Mouse (Mus musculus) megakaryocyte, embryonic 14.5 days (primary cell): ENCODE data around the gene Ndufb4. TPM values are rescaled to one million over a fixed set of nuclear protein-coding genes. Genes with fewer than 3 reads are reported as not detected.

ENCODE experiments used
- H3K27me3 ChIP-seq: replicated peaks from 2 replicates; pipeline ENCODE3; 2012; ENCODE audit warnings: inconsistent platforms
- H3K36me3 ChIP-seq: replicated peaks from 2 replicates; pipeline ENCODE3; 2012; ENCODE audit warnings: low read length, inconsistent platforms, mixed read lengths
- H3K4me1 ChIP-seq: 2 replicates; pipeline ENCODE4 v1.6.1; 2012; ENCODE audit warnings: inconsistent platforms
- H3K4me3 ChIP-seq: replicated peaks from 2 replicates; pipeline ENCODE3; 2012; ENCODE audit warnings: moderate library complexity, mild to moderate bottlenecking, inconsistent platforms
- H3K9me3 ChIP-seq: 2 replicates; pipeline ENCODE4 v1.6.1; 2012; ENCODE audit warnings: inconsistent platforms
- FLI1 ChIP-seq: IDR thresholded peaks from 2 replicates; pipeline ENCODE4 v1.6.1; 2012; ENCODE audit warnings: low read length, inconsistent platforms, mixed read lengths
- GATA1 ChIP-seq: IDR thresholded peaks from 3 replicates; pipeline ENCODE4 v1.6.1; 2012; ENCODE audit warnings: mixed read lengths, low read length, inconsistent platforms, borderline replicate concordance
- polyA plus RNA-seq: library from polyadenylated mRNA; stranded (reverse); fragments of >175 nt; gene quantifications from 2 replicates; pipeline ENCODE4 v1.2.3, GENCODE M21; 2012; ENCODE audit warnings: low replicate concordance; ENCODE audit not compliant: insufficient read depth

The Ndufb4 gene
- polyA plus RNA-seq, 1 experiment, result 34.3 TPM

DNA sequence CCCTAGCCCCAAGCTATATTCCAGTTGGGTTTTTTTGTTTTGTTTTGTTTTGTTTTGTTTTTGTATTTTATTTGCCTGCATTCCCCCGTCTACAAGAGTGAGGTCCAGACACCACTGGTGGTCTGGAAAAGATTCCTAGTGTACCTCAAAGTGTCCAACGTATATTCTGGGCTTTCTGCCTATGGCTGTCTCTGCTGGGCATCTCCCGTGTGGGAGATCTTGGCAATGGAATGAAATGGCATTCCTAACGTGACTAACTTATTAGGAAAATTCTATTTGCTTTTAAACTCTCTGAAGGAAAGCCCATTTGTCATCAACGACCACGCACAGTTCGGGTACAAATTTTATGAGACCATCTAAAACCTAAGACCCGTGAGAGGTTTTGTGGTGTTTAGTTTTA, 38.8 kb downstream of the Ndufb4 start:
- H3K36me3 ChIP-seq, result no peaks in the 10 kb centered on the region
- TF ChIP-seq GATA1, result no peak
- TF ChIP-seq FLI1, result no peak
- H3K27me3 ChIP-seq, result no peaks in the 10 kb centered on the region
- H3K4me1 ChIP-seq, result no peaks in the 10 kb centered on the region
- H3K9me3 ChIP-seq, result peaks cover 16% of the 10 kb centered on the region; the same call in 1 of the 2 replicates
- H3K4me3 ChIP-seq, result no peak overlapping the region

- Histone ChIP-seq H3K4me3 (no peak overlapping the region), H3K27me3 (peaks cover 2% of the 10 kb centered on the region), H3K9me3 (peaks cover 16% of the 10 kb centered on the region; the same call in 1 of the 2 replicates), H3K4me1 (no peaks in the 10 kb centered on the region), H3K36me3 (no peaks in the 10 kb centered on the region)
- TF ChIP-seq GATA1, result no peak
- no peak for TF ChIP-seq FLI1
Observed at GRCm38 (mm10) chr16:37614540-37614939, 39.7 kb downstream of the Ndufb4 start.

- TF ChIP-seq FLI1, result no peak
- TF ChIP-seq GATA1, result no peak
- no peaks in the 10 kb centered on the region for H3K4me1 ChIP-seq
- peaks cover 16% of the 10 kb centered on the region; the same call in 1 of the 2 replicates for H3K9me3 ChIP-seq
- H3K27me3 ChIP-seq, result peaks cover 2% of the 10 kb centered on the region
- H3K36me3 ChIP-seq, result no peaks in the 10 kb centered on the region
- H3K4me3 ChIP-seq, result no peak overlapping the region
Observed at GRCm38 (mm10) chr16:37612013-37612412, 42.2 kb downstream of the Ndufb4 start.

DNA sequence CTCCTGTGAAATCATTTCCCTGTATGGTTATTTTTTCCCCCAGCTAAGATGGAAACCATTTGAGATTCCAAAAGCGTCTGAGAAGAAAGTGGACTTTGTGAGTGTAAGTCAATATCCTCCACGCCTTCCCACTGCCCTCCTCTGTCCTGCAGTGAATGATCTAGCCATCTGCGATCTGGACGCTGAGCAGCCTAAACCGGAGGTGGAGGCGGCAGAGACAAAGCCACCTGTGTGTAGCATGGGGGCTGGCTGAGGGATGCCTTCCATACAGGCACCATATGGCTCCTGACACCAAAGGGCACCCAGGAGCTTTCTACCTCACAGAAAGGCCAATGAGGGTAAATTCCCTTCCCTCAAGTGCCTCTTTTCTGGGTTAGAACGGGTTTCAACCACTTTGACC, 43.2 kb downstream of the Ndufb4 start:
- Histone ChIP-seq H3K4me1 (no peaks in the 10 kb centered on the region), H3K27me3 (peaks cover 2% of the 10 kb centered on the region), H3K36me3 (no peaks in the 10 kb centered on the region), H3K9me3 (peaks cover 16% of the 10 kb centered on the region; the same call in 1 of the 2 replicates), H3K4me3 (no peak overlapping the region)
- TF ChIP-seq GATA1, result no peak
- TF ChIP-seq FLI1, result no peak

DNA sequence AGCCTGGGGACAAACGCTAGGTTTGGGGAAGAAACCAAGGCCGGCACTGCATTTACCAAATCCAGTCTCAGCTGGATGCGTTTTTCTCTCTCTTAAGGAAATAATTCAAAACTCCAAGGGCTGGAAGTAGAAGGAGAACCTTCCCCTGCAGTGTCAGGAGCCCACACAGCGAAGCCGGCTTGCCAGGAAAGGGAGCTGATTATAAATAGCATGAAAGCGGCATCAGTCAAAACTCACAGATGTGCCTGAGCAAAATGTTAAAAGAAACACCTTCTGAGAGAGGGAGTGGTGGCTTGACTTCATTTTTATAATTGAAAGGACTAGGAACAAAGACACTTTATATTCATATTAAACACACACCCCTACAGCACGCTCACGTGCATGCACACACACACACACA, 43.9 kb downstream of the Ndufb4 start:
- peaks cover 16% of the 10 kb centered on the region; the same call in 1 of the 2 replicates for H3K9me3 ChIP-seq
- peaks cover 2% of the 10 kb centered on the region for H3K27me3 ChIP-seq
- no peaks in the 10 kb centered on the region for H3K4me1 ChIP-seq
- no peak overlapping the region for H3K4me3 ChIP-seq
- no peaks in the 10 kb centered on the region for H3K36me3 ChIP-seq
- no peak for TF ChIP-seq FLI1
- TF ChIP-seq GATA1, result no peak

- no peak overlapping the region for H3K4me3 ChIP-seq
- no peaks in the 10 kb centered on the region for H3K27me3 ChIP-seq
- no peaks in the 10 kb centered on the region for H3K4me1 ChIP-seq
- H3K36me3 ChIP-seq, result no peaks in the 10 kb centered on the region
- H3K9me3 ChIP-seq, result no peaks in the 10 kb centered on the region
- no peak for TF ChIP-seq GATA1
- no peak for TF ChIP-seq FLI1
Observed at GRCm38 (mm10) chr16:37604243-37604642, 50.0 kb downstream of the Ndufb4 start.

GRCm38 (mm10) chr16:37603431-37603830, 50.8 kb downstream of the Ndufb4 start:
- Histone ChIP-seq H3K36me3 (no peaks in the 10 kb centered on the region), H3K4me3 (no peak overlapping the region), H3K9me3 (no peaks in the 10 kb centered on the region), H3K27me3 (no peaks in the 10 kb centered on the region), H3K4me1 (no peaks in the 10 kb centered on the region)
- TF ChIP-seq FLI1, result no peak
- no peak for TF ChIP-seq GATA1

GRCm38 (mm10) chr16:37599326-37599725, 54.9 kb downstream of the Ndufb4 start:
- TF ChIP-seq FLI1, result no peak
- TF ChIP-seq GATA1, result no peak
- H3K4me3 ChIP-seq, result no peak overlapping the region
- no peaks in the 10 kb centered on the region for H3K36me3 ChIP-seq
- no peaks in the 10 kb centered on the region for H3K4me1 ChIP-seq
- no peaks in the 10 kb centered on the region for H3K27me3 ChIP-seq
- no peaks in the 10 kb centered on the region for H3K9me3 ChIP-seq

DNA sequence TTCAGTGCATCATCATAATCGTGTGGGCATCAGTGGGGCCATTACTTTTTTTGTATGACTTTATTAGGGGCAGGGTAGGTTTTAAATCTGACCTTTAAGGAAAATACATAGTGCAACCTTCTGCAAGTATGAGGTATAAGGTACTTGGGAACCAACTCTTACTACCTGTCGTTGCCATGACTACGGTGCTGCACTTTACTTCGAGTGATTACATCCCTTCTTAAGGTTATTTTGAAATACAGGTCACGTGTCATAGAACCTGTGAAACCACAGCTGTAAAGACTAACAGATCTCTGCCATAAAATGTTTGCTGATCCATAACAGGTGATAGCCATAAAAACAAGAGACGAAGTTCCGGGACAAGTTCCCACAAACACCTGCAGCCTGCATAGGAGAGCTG, 55.8 kb downstream of the Ndufb4 start:
- H3K36me3 ChIP-seq, result no peaks in the 10 kb centered on the region
- TF ChIP-seq GATA1, result no peak
- no peak for TF ChIP-seq FLI1
- H3K27me3 ChIP-seq, result no peaks in the 10 kb centered on the region

GRCm38 (mm10) chr16:37597412-37597811, 56.8 kb downstream of the Ndufb4 start:
- peaks cover 2% of the 10 kb centered on the region for H3K27me3 ChIP-seq
- TF ChIP-seq GATA1 (no peak), FLI1 (no peak)
- no peak overlapping the region for H3K4me3 ChIP-seq
- no peaks in the 10 kb centered on the region for H3K4me1 ChIP-seq
- no peaks in the 10 kb centered on the region for H3K36me3 ChIP-seq
- no peaks in the 10 kb centered on the region for H3K9me3 ChIP-seq

More for the DNA sequence above, 55.8 kb downstream of the Ndufb4 start:
- Histone ChIP-seq H3K4me3 (no peak overlapping the region), H3K9me3 (no peaks in the 10 kb centered on the region), H3K4me1 (no peaks in the 10 kb centered on the region)

Other genes with a start within 250 kb of the Ndufb4 start
- 0.89 and 1.7 TPM in 2 replicates for gene Gtf2e1, start 114.7 kb downstream of the Ndufb4 start, polyA plus RNA-seq
- 0.36 TPM in 1 of 2 replicates, not detected in the other for gene Rabl3, start 114.6 kb downstream of the Ndufb4 start, polyA plus RNA-seq
- not detected in 2 replicates for gene Hgd, start 74.3 kb downstream of the Ndufb4 start, polyA plus RNA-seq
- not detected in 2 replicates for gene Fstl1, start 122.4 kb upstream of the Ndufb4 start, polyA plus RNA-seq
- not detected in 2 replicates for gene Gm36028, start 206.7 kb upstream of the Ndufb4 start, polyA plus RNA-seq
- gene Lrrc58, start 213.9 kb upstream of the Ndufb4 start, polyA plus RNA-seq, result 1.2 and 2.3 TPM in 2 replicates